Mouse (Mus musculus) ZHBTc4 (cell line): ENCODE measurements around the gene Ccdc62.
A peak's percentile ranks its signal among the peaks of the same experiment; 100 is the strongest.

Experiments used
- DNase-seq: peaks from one replicate; pipeline ENCODE4 v3.0.0-alpha.2; 2011; ENCODE audit warnings: low read depth, low spot score

The Ccdc62 gene

DNA sequence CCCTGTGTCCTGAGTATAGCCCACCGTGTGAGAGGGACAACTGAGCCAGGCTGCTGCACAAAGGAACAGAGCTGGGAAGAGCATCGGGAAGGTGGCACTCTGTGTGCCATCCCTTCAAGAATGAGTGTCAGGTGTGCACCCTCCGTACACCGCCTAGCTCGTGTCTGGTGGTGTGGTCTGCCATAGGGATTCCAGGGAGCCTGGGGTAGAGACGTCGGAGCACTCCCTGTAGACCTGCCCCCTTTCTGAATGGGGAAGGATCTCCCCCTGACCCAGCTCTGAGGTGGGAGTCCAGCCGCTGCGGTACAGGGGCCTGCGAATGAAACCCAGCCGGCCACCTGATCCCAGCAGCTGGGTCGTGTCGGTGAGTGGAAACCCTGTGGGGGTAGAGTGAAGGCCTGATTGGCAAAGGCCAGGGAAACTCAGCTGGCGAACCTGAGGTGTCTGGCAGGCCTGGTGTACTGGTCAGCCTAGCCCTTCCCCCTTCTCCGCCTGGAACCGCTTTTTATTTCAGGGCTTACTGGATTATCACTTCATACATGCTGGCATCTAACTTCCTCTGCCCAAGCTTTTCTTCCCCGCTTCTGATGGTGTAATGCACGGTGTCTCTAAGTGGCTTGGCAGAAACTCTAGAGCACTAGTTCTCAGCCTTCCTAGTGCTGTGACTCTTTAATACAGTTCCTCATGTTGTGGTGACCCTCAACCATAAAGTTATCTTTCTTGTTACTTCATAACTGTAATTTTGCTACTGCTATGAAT is 48.9 kb downstream of the Ccdc62 start:
- DNase-seq, result no peak

GRCm38 (mm10) chr5:123979980-123980369 is 49.5 kb downstream of the Ccdc62 start:
- DNase-seq, result no peak

DNA sequence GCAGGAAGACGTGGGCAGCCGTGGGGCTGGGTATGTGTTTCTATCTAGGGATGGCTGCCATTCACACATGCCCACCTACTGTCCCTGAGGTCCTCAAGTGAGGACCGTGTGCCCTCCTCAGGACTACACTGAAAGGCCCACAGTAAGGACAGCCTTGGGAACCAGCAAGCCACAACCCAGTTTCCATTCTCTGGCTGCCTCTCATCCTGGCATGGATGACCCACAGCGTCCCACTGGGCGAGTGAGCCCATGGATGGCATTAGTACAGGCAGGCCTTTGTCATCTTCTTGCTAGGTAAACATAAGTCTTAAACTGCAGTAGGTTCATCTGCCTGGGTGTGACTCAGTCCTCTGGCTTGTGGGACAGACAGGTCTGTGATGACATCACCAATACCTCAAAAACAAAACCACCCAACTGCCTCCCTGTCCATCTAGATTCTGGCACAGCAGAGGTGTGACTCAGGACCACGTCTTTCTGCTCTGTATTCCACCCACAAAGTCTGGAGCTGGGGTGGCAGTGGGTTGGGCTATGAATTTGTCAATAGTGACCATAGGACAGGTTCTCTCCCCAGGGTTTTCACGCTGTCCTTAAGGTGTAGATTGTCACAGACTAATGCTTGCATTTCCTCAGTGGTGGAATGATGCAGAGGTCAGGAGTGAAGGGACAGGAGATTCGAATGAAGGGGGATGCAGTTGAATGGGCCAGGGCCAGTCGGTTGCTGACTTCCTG is 50.2 kb downstream of the Ccdc62 start:
- DNase-seq, result no peak

- no peak for DNase-seq
Observed at GRCm38 (mm10) chr5:123981250-123981554, 50.7 kb downstream of the Ccdc62 start.

DNA sequence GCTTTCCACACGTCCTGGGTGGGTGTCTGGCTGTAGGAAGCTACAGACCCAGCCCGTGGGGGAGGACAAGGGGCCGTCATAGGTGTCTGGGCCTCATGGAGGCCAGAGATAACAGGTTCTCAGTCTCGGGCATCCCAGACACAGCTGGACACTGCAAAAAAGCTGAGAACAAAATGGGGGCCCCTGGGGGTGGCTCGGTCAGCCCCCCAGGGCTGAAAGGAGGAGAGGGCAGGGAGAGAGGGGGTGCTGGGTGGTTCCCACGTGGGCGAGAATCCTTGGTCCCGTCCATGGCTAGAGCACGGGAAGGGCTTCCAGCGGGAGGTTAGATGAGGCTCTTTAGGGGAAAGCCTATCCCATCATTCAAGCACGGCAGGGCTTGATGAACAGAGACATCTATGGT is 52.4 kb downstream of the Ccdc62 start:
- DNase-seq, result no peak

GRCm38 (mm10) chr5:123985434-123985833 is 55.0 kb downstream of the Ccdc62 start:
- no peak for DNase-seq

- DNase-seq, result no peak
Observed at GRCm38 (mm10) chr5:123986925-123987324, 56.4 kb downstream of the Ccdc62 start.

GRCm38 (mm10) chr5:123987511-123987910 is 57.0 kb downstream of the Ccdc62 start:
- no peak for DNase-seq

DNA sequence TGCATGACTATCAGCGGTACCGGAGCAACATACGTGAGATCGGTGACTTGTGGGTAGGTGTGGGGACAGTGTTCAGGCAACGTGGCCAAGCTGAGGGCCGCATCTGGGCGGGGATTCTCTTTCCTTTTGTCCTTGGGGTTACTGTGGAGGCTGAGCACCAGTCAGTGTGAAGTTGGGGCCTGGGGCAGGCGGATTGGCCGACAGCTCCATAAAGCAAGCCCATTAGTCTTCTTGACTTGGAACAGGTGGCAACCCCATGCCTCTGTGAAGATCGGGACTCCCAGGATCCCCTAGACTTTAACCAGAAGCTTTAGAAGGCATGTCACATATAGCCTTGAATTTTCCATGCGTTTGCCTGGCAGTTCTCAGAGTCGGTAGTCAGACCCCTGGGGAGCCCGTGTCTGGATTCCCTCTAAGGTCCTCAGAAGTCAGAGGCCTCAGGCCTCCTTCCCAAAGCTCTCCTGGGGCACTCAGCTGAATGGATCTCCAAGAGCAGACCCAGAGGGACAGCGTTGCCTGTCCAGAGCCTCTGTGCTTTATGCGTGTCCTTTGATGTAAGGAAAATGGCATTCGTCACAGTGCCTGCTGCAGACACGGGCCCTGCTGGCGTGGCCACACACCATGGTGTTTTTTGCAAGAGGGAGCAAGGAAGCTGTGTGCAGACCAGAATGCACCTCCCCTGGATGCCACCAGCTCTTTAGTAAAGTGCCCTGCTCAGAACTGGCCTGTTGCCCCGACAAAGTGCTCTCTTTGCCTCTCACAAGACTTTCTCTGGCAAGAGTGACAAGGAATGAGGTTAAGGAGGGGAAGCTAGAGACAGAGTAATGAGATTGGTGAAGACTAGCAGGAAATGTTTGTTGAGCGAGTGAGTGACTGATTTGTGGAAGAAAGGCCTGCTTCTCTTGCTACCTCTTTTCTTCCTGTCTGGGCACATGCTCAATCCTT is 59.7 kb downstream of the Ccdc62 start:
- no peak for DNase-seq

DNA sequence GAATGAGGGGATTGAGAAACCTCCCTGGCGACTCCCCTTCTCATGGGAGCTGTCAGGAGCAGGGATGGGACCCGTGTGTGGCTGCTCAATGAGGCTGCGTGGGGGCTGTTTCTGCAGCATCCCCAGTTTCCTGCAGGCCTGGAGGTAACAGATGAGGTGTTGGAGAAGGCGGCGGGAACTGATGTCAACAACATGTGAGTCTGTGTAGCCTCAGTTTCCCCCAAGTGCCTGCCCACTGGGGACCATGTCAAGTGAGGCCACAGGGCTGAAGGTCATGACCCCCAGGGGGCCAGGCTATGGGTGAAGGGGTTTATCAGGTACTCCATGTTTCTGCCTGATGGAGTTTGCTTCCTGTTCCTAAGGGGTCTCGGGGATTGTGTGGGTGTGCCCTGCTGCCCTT is 60.8 kb downstream of the Ccdc62 start:
- DNase-seq, result no peak

GRCm38 (mm10) chr5:123992193-123992637 is 61.7 kb downstream of the Ccdc62 start:
- no peak for DNase-seq

GRCm38 (mm10) chr5:123992794-123993193 is 62.3 kb downstream of the Ccdc62 start:
- peak; percentile 82 for DNase-seq

DNA sequence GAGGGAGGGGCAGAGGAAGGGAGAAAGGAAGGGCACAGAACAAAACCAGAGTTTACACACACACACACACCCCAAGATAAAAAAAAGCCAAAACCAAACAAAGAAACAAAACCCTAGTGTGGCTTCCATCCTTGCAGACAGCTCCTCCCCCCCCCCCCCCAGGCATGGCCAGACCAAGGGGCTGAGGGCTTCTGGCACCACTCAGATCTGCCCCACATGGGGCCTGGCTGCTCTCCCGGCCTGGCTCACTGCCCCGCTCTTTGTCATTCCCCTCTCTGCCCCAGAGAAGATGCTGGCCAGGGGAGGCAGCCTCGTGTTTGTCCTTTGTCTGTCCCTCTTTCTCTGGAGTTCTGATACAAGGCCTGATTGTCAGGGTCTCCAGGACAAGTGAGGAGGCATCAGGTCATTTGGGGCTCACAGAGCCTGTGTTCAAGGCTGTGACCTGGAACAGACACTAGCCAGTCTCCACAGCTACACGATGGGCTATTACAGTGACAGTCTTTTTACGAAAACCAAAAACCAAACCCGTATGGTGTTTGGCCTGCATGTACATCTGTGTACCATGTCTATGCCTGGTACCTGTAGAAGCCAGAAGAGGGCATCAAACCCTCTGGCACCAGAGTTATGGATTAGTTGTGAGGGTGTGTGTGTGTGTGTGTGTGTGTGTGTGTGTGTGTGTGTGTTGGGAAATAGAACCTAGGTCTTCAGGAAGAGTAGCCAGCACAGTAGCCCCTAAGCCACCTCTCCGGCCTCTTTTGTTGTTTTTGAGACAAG is 63.0 kb downstream of the Ccdc62 start:
- no peak for DNase-seq

- no peak for DNase-seq
Observed at GRCm38 (mm10) chr5:123994468-123994867, 64.0 kb downstream of the Ccdc62 start.

- DNase-seq, result no peak
Observed at GRCm38 (mm10) chr5:123995388-123995787, 64.9 kb downstream of the Ccdc62 start.

DNA sequence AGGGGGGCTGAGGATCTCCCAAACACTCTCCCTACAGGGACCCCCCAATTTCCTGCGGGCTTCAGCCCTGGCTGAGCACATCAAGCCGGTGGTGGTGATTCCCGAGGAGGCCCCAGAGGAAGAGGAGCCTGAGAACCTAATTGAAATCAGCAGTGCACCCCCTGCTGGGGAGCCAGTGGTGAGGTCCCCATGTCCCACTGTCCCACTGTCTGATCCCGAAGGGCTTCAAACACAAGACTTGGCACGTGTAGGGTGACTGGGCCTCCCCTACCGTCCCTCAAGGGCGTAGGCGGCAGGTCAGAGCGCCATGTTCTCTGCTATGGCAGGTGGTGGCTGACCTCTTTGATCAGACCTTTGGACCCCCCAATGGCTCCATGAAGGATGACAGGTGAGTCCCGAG is 65.7 kb downstream of the Ccdc62 start:
- DNase-seq, result peak; percentile 89

GRCm38 (mm10) chr5:123996695-123997094 is 66.2 kb downstream of the Ccdc62 start:
- DNase-seq, result no peak

DNA sequence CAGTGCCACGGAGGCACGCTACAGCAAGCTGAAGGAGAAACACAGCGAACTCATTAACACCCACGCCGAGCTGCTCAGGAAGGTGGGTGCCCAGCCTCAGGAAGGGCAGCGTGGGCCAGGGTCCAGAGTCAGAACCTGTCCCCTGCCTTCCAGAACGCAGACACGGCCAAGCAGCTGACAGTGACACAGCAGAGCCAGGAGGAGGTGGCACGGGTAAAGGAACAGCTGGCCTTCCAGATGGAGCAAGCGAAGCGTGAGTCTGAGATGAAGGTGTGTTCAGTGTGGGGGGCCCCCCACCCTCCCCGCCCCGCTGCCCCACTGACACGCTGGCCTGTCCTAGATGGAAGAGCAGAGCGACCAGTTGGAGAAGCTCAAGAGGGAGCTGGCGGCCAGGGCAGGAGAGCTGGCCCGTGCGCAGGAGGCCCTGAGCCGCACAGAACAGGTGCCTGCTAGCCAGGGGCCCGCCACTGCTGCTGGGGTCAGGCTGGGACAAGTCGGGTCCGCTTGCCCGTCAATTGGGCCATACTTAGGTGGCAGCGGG is 66.8 kb downstream of the Ccdc62 start:
- peak; percentile 34 for DNase-seq

DNA sequence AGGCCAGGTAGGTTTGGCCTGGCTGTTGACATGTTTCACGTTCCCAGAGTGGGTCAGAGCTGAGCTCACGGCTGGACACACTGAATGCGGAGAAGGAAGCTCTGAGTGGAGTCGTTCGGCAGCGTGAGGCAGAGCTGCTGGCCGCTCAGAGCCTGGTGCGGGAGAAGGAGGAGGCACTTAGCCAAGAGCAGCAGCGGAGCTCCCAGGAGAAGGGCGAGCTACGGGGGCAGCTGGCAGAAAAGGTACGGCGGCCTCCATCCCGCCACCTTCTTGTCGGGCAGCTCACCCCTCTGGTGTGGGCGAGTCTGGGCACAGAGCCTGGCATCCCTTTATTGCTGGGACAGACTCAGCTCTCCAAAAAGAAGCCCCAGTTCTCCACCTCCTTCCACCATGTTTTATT is 67.3 kb downstream of the Ccdc62 start:
- peak; percentile 42 for DNase-seq

- no peak for DNase-seq
Observed at GRCm38 (mm10) chr5:123998370-123998769, 67.9 kb downstream of the Ccdc62 start.

GRCm38 (mm10) chr5:124000824-124001223 is 70.3 kb downstream of the Ccdc62 start:
- DNase-seq, result peak; percentile 90
